Mouse (Mus musculus): ENCODE results near the gene Mum1. TPM values are rescaled to one million over a fixed set of nuclear protein-coding genes. Genes with fewer than 3 reads are reported as not detected.
"Not testable (repeated sequence)": the region's sequence is repeated elsewhere in the genome, so short reads cannot be mapped to it uniquely, and the experiment has no call there.

The Mum1 gene
- total RNA-seq, 2 experiments from 2014 or later: 43.5 to 45.3 TPM

DNA sequence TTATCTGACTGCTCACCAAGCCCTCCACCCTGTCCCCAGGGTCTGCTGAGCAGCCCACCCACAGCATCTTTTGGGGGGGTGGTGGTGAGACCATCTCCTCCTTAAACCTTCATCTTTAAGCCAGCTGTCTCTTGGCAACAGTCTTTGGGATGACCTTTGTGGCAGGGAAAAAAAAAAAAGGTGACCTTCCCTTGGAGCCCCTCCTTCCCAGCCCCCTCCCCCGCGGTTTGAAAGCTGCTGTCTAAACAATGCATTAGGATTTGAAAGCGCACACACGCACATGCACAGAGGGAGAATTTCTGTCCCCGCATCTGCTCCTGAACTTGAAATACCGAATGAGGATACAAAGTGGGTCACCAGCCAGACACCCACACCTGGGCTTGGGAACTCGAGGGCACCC is 22.2 kb upstream of the Mum1 start:
- intact Hi-C loops (cut with DNase I): no loop called here
- DNase-seq (ENCODE audit: extremely low spot score in 1 of 2, low spot score in 2 of 2): no peak

DNA sequence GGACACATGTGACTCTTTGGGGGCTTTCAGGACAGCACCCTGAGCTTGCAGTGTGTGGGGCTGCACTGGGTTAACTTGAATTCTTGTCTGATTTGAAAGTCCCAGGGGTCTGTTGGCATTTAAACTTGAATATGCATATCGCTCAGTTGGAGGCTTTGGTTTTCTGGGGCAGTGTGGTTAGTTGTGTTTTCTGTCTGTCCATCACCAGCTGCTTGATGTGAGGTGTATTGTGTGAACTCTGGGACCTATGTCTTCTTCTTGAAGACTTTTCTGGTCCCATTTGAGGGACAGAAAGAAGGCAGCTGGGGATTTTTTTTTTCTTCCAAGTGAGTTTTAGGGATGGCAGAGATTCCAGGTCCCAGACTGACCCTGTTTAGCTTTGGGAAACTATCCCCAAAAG is 19.0 kb upstream of the Mum1 start:
- DNase-seq (ENCODE audit: extremely low spot score in 1 of 2, low spot score in 2 of 2): no peak
- intact Hi-C loops (cut with DNase I): no loop called here

DNA sequence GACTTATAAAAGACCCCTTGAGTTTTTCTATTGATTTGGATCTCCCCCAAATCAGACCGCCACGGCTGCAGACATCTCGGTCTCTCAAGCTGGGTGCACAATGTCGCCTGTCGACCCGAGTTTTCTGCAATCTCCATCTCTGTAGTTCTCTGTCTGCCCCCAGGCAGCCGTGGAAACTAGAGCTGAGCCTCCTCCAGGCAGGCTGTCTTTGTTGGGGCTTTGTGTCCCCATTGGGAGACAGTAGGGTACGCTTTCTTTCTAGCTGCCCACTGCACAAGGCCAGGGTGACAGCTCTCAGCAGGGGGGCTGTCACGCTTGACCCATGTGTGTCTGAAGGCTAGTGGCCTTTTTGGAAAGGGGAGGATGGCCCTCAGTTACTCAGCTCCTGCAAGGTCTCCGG is 18.6 kb upstream of the Mum1 start:
- no peak for DNase-seq (ENCODE audit: extremely low spot score in 1 of 2, low spot score in 2 of 2)
- intact Hi-C loops (cut with DNase I): no loop called here

DNA sequence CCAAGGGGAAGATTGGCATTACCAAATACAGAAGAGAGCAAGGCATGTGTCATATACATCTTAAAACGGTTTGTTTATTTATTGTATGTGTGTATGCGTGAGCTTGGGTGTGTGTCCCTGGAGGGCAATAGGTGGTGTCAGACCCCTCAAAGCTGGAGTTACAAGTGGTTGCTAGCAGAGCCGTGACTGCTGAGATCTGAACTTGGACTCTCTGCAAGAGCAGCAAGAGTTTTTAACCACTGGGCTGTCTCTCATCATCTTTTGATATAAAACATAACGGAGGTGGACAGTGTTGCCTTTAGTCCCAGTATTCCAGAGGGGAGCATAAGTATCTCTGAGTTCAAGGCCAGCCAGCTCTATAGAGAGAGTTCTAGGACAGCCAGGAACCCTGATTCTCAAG is 18.0 kb upstream of the Mum1 start:
- intact Hi-C loops (cut with DNase I): no loop called here
- no peak for DNase-seq (ENCODE audit: extremely low spot score in 1 of 2, low spot score in 2 of 2)

DNA sequence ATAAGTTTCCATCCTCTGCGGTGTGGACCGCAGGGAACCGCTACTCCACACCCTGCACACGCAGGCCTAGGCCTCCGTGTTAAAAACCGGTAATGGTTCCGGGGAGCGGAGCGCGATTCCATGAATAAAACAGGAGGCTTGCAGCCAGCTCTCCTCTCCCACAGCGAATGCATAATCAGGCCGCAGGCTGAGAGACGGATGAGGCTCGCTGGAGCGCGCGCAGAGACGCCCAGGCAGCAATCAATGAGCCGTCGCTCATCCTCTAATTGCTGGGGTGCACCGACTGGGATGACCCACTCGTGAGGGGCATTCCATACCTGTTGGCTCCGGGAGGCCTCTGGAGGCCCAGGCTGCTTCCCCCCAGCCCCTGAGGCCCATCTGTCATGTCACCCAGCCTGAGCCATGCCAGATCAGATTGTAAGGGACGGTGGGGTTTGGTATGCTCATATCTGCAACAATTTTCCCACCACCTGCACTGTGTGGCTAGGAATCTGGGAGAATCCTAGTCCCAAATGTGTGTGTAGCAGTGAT is 17.3 kb upstream of the Mum1 start:
- peak in 1 of 2 experiments; percentile 47 for DNase-seq (ENCODE audit: extremely low spot score in 1 of 2, low spot score in 2 of 2)
- intact Hi-C loops (cut with DNase I): no loop called here

DNA sequence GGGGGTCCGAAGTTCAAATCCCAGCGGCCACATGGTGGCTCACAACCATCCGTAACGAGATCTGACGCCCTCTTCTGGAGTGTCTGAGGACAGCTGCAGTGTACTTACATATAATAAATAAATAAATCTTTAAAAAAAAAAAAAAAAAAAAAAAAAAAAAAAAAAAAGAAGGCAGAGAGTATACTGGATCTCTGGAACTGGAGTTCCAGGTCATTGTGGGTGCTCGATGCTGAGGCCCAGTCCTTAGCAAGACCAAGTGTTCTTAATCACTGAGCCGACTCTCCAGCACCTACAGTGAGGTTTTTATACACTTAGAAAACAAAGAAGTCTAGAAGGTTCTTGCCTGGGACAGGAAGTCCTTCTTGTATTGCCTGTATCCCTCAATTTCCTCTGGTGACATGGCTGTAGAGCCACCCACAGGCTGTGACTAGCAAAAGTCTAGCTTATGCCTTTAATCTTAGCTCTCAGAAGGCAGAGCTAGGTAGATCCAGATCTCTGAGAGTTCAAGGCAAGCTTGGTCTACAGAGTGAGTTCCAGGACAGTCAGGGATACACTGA is 14.6 kb upstream of the Mum1 start:
- DNase-seq (ENCODE audit: extremely low spot score in 1 of 2, low spot score in 2 of 2); intact Hi-C loops (cut with DNase I): not testable (repeated sequence)

DNA sequence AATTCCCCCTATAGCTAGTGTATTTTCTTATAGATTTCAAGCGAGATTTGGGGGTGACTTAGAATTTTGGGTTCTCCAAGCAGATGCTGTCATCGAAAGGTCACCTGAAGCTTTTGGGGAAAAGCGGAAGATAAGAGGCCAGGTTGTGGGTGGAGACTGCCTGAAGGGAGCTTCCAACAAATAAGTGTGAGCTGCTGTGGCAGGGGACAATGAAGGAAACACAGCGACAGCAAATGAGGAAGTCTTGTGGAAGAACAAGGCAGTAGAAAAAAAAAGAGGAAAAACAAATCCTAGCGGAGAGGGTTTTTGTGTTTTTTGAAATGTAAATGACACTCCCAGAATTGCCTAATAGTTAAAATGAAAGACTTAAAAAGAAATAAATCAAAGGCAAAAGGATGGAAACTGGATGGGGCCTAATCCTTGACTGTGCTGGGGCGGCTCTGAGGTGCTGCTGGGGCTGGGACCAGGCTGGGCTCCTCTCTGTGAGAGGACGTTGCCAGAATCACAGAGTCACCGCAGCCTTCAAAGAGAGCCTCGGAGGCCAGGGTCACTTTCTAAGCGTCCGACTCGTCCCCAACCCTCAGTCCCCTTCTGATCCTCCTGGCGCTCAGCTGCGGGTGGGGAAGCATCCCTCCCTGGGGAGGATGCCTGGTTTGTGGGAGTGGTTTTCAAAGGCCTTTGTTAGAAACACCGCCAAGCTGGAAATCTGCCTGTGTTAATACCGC is 11.0 kb upstream of the Mum1 start:
- intact Hi-C loops (cut with DNase I): no loop called here
- DNase-seq (ENCODE audit: extremely low spot score in 1 of 2, low spot score in 2 of 2): no peak

DNA sequence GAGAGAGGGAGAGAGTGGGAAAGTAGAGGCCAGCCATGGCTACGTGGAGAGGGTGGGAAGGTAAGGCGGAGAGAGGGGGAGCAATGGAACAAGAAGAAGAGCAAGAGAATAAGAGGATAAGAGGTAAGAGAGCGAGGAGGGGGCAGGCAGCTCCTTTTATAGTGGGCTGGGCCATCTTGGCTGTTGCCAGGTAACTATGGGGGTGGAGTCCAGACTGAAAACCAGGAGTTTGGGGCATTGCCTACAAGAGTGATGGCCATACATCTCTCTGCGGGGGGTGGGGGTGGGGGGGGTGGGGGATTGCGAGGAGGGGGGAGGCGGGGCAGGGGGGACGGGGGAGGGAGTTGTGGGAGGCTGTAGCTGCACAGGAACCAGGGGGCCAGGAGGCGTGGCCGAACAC is 5.6 kb upstream of the Mum1 start:
- no peak for DNase-seq (ENCODE audit: extremely low spot score in 1 of 2, low spot score in 2 of 2)
- intact Hi-C loops (cut with DNase I): no loop called here

DNA sequence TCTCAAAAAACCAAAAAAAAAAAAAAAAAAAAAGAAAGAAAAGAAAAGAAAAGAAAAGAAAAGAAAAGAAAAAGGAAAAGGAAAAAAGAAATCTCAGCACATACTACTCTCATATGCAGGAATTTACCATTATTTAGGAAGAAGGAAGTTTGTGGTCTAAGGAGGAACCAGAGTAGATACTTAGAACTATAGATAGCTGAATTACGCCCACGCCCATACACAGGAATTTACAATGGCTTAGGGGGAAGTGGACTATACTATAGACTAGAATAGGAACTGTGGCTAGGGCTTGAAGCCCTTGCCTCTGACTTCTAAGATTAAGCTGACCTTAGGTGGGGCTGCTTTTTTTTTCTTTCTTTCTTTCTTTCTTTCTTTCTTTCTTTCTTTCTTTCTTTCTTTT is 3.1 kb upstream of the Mum1 start:
- DNase-seq (ENCODE audit: extremely low spot score in 1 of 2, low spot score in 2 of 2); intact Hi-C loops (cut with DNase I): not testable (repeated sequence)

DNA sequence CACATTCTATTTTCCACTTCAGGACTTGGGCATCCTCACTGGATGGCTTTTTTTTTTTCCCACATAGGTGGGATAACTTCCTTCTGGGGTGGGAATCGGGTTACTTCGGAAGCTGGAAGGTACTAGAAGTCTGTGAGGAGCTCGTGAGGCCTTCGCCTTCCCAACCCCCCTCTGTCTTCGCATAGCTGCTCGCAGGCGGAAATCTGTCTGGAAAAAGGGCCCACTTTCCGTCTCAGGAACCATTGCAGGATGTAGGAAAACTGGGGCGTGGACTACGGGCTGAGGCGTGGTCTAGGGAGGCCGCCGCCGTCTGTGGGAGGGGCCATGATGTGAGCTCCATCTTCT is 191 bp upstream of the Mum1 start:
- DNase-seq (ENCODE audit: extremely low spot score in 1 of 2, low spot score in 2 of 2): no peak
- intact Hi-C loops (cut with DNase I): no loop called here

DNA sequence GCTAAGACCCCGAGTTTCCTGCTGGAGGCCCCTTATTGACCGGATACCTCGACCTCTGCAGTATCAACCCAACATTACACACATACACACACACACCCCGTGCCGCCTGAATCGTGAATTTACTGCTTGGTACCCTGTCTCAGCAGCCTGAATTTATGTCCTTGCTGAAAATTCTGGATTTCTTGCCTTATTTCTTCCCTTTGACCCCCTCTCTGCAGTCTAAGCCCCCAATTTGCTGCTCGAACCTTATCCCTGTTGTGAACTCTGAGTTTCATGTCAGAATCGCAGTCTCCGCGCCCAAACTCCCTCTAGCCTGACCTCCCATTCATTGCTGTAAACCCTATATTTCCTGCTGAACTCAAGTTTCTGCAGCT is 919 bp downstream of the Mum1 start:
- intact Hi-C loops (cut with DNase I): no loop called here
- DNase-seq (ENCODE audit: extremely low spot score in 1 of 2, low spot score in 2 of 2): no peak

DNA sequence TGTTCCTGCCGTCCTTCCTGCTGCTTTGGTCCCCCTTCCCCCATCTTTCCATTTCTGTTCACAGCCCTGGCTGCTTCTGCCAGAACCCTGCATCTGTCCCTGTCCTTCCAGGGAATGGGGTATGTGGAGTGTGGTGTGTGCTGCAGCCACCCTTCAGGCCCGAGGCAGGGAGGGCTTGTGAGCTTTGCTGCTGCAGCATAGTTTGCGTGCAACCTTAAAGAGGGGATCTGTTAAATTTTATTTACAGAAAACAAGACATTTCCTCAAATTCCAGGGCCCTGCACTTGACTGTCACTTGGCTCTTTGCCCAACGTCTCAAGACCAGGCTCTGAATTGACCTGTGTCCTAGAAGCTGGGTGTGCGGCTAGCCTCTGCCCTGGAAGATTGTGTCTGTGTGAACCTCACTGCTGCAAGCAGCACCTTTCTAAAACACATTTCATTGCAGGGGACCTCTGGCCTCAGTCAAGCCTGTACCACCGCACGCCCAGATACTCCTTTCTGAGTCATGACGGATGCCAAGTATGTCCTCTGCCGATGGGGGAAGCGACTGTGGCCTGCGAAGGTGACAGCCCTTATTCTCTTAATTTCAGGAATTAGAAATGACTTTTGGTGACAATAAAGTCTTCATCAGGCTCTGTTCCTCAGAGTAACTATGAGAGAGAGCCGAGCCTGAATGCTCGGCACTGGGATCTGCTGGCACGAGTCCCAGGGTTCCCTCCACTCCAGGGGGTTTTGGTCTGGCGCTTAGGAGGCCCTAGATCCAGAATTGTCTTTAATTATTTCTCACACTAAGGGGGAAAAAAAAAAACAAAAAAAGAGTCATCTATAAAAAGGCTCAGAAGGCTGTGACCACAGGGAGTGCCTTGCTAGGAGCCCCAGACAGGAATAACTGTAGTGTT is 1.9 kb downstream of the Mum1 start:
- DNase-seq (ENCODE audit: extremely low spot score in 1 of 2, low spot score in 2 of 2): peak in 1 of 2 experiments; percentile 55
- intact Hi-C loops (cut with DNase I): no loop called here

DNA sequence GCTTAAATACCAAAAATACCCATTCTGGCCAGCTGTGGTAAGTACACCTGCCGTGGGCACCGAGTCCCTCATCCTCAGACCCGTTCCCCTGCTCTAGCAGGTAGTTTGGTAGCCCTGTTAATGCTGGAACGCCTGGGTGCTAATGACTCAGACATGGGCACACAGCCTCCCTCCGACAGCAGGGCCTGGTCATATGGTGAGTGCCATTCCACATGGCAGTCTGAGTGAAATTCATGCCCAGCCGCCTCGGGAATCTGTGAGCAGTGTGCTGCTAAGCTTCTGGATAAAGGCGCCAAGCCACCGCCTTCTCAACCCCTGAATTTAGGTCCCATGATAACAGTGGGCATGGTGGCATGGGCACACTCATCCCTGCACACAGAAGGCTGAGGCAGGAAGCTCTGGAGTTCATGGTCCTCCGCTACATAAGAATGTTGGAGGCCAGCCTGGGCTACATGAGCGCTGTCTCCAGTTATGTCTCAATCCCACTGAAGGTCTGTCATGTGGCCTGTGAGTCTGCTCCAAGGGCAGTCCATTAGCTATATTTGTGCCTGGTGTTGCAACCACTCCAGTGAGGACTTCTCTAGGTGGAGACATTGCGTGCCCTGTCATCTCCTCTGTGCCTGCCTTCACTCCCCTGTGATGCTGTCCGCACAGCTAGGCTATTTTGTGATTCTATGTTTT is 10.1 kb downstream of the Mum1 start:
- intact Hi-C loops (cut with DNase I): no loop called here

DNA sequence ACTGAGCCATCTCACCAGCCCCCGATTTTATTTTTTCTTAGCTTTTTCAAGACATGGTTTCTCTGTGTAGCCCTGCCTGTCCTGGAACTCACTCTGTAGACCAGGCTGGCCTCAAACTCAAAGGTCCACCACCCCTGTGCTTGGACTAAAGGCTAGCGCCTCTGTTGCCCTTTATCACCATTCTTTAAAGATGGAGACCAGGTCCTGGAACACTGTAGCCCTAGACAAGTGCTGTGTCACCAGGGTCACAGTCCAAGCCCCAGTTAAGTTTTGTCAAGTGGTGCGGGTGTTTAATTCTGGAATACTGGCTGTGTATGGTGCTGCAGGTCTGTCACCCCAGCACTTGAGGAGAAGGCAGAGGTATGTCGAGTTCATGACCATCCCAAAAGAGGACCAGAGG is 10.8 kb downstream of the Mum1 start:
- intact Hi-C loops (cut with DNase I): no loop called here

More for the DNA sequence above, 10.1 kb downstream of the Mum1 start:
- DNase-seq (ENCODE audit: extremely low spot score in 1 of 2, low spot score in 2 of 2): no peak

DNA sequence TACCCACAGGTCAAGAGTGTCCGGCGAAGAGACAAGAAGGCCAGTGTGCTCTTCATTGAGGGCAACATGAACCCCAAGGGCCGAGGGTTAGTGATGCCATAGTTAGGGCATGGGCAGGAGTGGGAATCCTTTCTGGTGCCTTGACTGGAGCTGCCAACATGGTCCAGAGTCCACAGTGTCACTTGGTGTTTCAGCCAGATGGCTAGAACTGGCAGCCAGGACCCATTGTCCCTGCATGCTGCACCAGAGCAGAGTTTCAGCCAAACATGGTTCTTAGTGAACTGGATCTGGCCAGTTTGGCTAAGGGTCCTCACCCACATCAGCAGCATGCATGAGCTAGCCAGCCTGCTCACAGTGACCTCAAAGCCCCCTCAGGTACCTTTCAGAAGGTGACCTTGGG is 12.1 kb downstream of the Mum1 start:
- DNase-seq (ENCODE audit: extremely low spot score in 1 of 2, low spot score in 2 of 2): no peak
- intact Hi-C loops (cut with DNase I): no loop called here

More for the DNA sequence above, 10.8 kb downstream of the Mum1 start:
- no peak for DNase-seq (ENCODE audit: extremely low spot score in 1 of 2, low spot score in 2 of 2)

DNA sequence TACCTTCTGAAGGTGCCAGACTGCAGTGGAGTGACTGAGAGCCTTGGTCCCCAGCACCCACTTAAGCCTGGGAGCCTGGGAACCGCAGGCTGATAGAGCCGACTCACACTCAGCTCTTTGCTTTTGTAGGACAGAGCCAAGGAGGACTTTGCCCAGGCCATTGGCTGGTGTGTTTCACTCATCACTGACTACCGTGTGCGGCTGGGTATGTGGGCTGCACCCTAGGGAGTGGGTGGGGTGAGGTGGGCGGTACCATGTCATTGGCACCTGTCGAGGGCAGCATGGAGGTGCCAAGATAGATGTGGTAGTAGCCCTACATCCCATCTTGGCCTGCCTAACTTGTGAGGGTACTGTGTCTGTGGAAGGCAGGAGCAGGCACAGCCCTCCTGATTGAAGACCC is 13.6 kb downstream of the Mum1 start:
- intact Hi-C loops (cut with DNase I): loop anchor here (10.0 kb wide), 1 partner anchor 255 kb away; the partner anchor contains the start of genes Cnn2 and Tmem259
- no peak for DNase-seq (ENCODE audit: extremely low spot score in 1 of 2, low spot score in 2 of 2)

DNA sequence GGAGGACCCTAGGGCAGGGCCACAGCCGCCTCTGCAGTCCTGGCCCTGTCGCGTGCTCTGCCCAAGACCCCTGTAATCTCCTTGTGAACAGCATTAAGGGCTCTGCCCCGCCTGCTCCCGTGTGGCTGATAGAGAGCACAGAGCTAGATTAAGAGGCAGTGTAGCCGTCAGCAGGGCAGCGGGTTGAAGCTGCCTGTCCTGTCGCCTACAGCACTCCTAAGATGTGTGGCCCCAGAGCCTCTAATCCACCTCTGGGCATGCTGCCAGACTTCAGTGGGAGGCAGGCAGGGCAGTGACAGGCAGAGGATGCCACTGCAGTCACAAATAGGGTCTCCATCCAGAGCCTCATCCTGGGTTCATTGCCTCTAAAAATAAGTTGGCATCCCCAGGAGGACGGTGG is 15.9 kb downstream of the Mum1 start:
- intact Hi-C loops (cut with DNase I): loop anchor here (10.0 kb wide), 1 partner anchor 257 kb away; the partner anchor contains the start of genes Cnn2 and Tmem259
- DNase-seq (ENCODE audit: extremely low spot score in 1 of 2, low spot score in 2 of 2): no peak

DNA sequence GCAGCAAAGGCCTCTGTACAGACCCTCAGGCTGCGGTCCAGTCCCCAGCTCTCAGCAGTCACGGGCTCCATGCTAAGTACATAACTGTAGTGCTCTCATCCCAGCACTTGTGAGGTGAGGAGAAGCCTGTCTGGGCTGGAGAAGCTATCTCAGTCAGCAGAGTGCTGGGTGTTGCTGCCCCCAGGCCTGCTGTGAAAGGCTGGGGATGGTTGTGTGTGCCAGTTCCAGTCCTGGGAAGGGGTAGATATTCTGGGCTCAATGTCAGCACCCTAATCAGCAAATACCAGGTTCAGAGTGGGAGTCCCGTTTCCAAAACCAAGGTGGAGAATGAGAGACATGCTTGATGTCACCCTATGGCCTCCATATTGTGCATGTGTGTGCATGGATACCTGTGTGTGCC is 16.4 kb downstream of the Mum1 start:
- intact Hi-C loops (cut with DNase I): loop anchor here (10.0 kb wide), 1 partner anchor 258 kb away; the partner anchor contains the start of genes Cnn2 and Tmem259

More for the DNA sequence above, 16.4 kb downstream of the Mum1 start:
- DNase-seq (ENCODE audit: extremely low spot score in 1 of 2, low spot score in 2 of 2): no peak

Data from left cerebral cortex, postnatal 10 days (tissue).